Mouse (Mus musculus) heart, embryonic 16.5 days (tissue): ENCODE data around the gene Thada. TPM values are rescaled to one million over a fixed set of nuclear protein-coding genes. Genes with fewer than 3 reads are reported as not detected.
"Not testable (repeated sequence)": the region's sequence is repeated elsewhere in the genome, so short reads cannot be mapped to it uniquely, and the experiment has no call there.

Experiments
- ATAC-seq: fragments of 200-750 bp; cut with Nextera tagmentation; replicated peaks from 2 replicates; pipeline ENCODE4 v1.8.0; 2017; ENCODE audit warnings: moderate number of reproducible peaks; ENCODE audit not compliant: insufficient read depth, low FRiP score; ENCODE audit errors: extremely low read depth
- H3K27ac ChIP-seq: fragments of 300-500 bp; sonication (generic); 2 replicates; pipeline ENCODE4 v1.5.1; 2014; ENCODE audit warnings: mild to moderate bottlenecking, low read length, control low read depth, moderate library complexity
- H3K27me3 ChIP-seq: fragments of 300-500 bp; sonication (generic); 2 replicates; pipeline ENCODE4 v1.6.1; 2014; ENCODE audit warnings: low read length, mixed read lengths; ENCODE audit not compliant: control insufficient read depth, insufficient read depth
- H3K36me3 ChIP-seq: fragments of 300-500 bp; sonication (generic); 2 replicates; pipeline ENCODE4 v1.6.1; 2014; ENCODE audit not compliant: control insufficient read depth, insufficient read depth
- H3K4me1 ChIP-seq: fragments of 300-500 bp; sonication (generic); 2 replicates; pipeline ENCODE4 v1.6.1; 2014; ENCODE audit warnings: low read length, mixed read lengths; ENCODE audit not compliant: control insufficient read depth, insufficient read depth
- H3K4me2 ChIP-seq: fragments of 300-500 bp; sonication (generic); 2 replicates; pipeline ENCODE4 v1.6.1; 2014; ENCODE audit warnings: low read depth, mild to moderate bottlenecking, control low read depth, low read length
- H3K4me3 ChIP-seq: fragments of 300-500 bp; sonication (generic); 2 replicates; pipeline ENCODE4 v1.5.1; 2014; ENCODE audit warnings: mild to moderate bottlenecking, control low read depth, low read length
- H3K9ac ChIP-seq: fragments of 300-500 bp; sonication (generic); 2 replicates; pipeline ENCODE4 v1.6.1; 2014; ENCODE audit warnings: low read length, control low read depth
- H3K9me3 ChIP-seq: fragments of 300-500 bp; sonication (generic); replicated peaks from 2 replicates; pipeline ENCODE4 v1.6.1; 2016; ENCODE audit warnings: low read length; ENCODE audit not compliant: control insufficient read depth
- WGBS: fragments of 180-500 bp; shearing (Covaris S2); extraction: QIAGEN DNeasy Blood & Tissue Kit; methylation state at CpG from one replicate; pipeline ENCODE4 v1.1.7; 2014; 5-methylcytosine and 5-hydroxymethylcytosine counted together
- polyA plus RNA-seq: library from polyadenylated mRNA; unstranded; fragments of >200 nt; fragmentation: Nextera tagmentation; extraction: Ambion mirVana; gene quantifications from 2 replicates; pipeline ENCODE4 v1.2.1, GENCODE M21; 2015

The Thada gene
- polyA plus RNA-seq, 1 experiment from 2014 or later = 4.8 TPM

- H3K4me2 ChIP-seq = no peak overlapping the region
- no peak overlapping the region for H3K9ac ChIP-seq
- H3K9me3 ChIP-seq = no peaks in the 10 kb centered on the region
- peaks cover 12% of the 10 kb centered on the region for H3K36me3 ChIP-seq
- H3K27ac ChIP-seq = no peak overlapping the region
- H3K27me3 ChIP-seq = no peaks in the 10 kb centered on the region
- no peak overlapping the region for H3K4me3 ChIP-seq
- ATAC-seq = no peak
- WGBS = 92% methylated on average over 2 of the region's 2 CpGs
- H3K4me1 ChIP-seq = peaks cover 10% of the 10 kb centered on the region
Observed at GRCm38 (mm10) chr17:84233758-84234157, 232.2 kb downstream of the Thada start.

DNA sequence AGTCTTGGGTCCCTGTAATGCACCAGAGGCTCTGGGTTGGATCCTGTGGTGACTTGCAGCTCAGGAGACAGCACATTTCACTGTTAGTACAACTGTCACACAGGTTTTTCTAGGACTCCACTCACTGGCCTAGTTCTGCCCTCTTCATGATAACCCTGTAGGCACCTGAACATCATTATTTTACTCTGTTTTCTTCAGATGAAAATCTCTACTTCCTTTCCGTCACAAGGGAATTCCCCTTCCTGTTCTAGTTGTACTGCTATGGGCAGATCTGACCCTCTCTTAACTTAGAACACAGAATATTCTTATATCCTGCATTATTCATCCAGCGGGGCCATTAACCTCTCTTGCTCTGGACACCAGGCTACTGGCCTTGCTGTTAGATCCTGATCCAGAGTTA lies 234.6 kb downstream of the Thada start:
- ATAC-seq = no peak

DNA sequence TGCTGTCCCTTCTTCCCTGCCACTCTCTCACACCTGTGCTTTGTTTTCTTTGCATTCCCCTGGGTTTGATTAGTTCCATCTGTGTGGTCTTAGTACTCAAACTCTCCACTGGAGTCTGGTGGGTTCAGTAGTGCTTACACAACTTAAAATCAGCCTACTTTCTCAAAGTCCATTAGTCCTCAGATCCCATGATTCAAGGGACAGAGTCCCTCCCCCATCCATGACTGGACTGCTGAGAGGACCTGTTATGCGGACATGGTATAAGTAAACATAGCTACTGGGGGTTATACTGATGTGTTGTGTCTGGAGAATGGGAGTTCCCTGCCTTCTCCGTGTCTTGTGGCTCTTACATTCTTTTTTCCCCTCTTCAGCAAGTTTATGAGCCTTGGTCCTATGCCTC lies 237.8 kb downstream of the Thada start:
- no peak for ATAC-seq
- Histone ChIP-seq H3K9me3 (no peaks in the 10 kb centered on the region), H3K9ac (no peak overlapping the region), H3K36me3 (peaks cover 15% of the 10 kb centered on the region), H3K27ac (no peak overlapping the region), H3K4me3 (no peak overlapping the region), H3K27me3 (no peaks in the 10 kb centered on the region), H3K4me1 (peaks cover 10% of the 10 kb centered on the region), H3K4me2 (no peak overlapping the region)
- WGBS = 87% methylated on average over 2 of the region's 2 CpGs

More for the DNA sequence above, 234.6 kb downstream of the Thada start:
- H3K9me3 ChIP-seq = no peaks in the 10 kb centered on the region
- WGBS = 82% methylated on average over 2 of the region's 2 CpGs
- H3K4me2 ChIP-seq = no peak overlapping the region
- H3K36me3 ChIP-seq = peaks cover 15% of the 10 kb centered on the region
- no peak overlapping the region for H3K9ac ChIP-seq
- peaks cover 7% of the 10 kb centered on the region for H3K4me1 ChIP-seq
- H3K27ac ChIP-seq = no peak overlapping the region
- no peak overlapping the region for H3K4me3 ChIP-seq
- H3K27me3 ChIP-seq = no peaks in the 10 kb centered on the region

DNA sequence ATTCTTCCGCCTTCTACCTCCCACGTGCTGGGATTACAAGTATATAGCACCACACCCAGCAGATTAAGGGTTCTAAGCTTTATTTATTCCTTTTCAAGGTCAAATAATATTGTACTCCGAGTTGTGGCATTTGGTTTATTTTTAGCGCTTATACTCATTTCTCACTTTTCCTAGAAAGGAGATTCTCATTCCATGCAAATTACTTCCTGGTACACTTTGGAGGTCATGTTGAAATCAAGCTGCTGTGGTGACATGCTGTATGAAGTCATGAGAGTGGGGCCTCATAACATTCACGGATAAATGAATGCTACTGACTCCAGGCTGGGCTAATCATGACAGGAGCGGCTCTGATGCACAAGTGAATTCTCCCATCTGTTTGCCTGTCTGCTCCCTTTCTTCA lies 239.3 kb downstream of the Thada start:
- peaks cover 10% of the 10 kb centered on the region for H3K4me1 ChIP-seq
- WGBS = 57% methylated on average over 6 of the region's 6 CpGs
- ATAC-seq = no peak

DNA sequence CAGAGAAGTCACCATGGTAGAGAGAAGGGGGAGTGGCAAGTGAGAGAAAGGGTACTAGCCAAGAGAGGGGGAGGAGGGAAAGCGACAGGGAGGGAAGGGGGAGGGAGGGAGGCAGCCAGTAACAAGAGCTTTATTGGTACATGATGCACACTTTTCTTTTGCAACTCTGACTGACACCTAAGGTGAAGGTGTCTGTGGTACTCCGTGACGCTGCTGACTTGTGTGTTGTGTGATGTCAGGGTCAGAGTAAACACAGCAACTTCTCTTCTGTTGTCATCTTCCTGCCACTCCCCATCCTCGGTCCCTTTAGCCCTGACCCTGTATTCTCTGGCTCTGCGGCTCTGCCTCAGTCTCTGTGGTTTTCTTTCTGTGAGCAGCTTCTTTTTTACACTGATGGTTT lies 239.8 kb downstream of the Thada start:
- Histone ChIP-seq H3K4me3 (no peak overlapping the region), H3K27me3 (no peaks in the 10 kb centered on the region), H3K4me2 (no peak overlapping the region), H3K4me1 (peaks cover 10% of the 10 kb centered on the region), H3K27ac (no peak overlapping the region), H3K9ac (no peak overlapping the region), H3K9me3 (no peaks in the 10 kb centered on the region), H3K36me3 (peaks cover 15% of the 10 kb centered on the region)
- 73% methylated on average over 5 of the region's 5 CpGs for WGBS
- ATAC-seq = no peak

More for the DNA sequence above, 239.3 kb downstream of the Thada start:
- H3K27me3 ChIP-seq = no peaks in the 10 kb centered on the region
- no peaks in the 10 kb centered on the region for H3K9me3 ChIP-seq
- peaks cover 15% of the 10 kb centered on the region for H3K36me3 ChIP-seq
- no peak overlapping the region for H3K9ac ChIP-seq
- no peak overlapping the region for H3K4me3 ChIP-seq
- no peak overlapping the region for H3K4me2 ChIP-seq
- no peak overlapping the region for H3K27ac ChIP-seq

DNA sequence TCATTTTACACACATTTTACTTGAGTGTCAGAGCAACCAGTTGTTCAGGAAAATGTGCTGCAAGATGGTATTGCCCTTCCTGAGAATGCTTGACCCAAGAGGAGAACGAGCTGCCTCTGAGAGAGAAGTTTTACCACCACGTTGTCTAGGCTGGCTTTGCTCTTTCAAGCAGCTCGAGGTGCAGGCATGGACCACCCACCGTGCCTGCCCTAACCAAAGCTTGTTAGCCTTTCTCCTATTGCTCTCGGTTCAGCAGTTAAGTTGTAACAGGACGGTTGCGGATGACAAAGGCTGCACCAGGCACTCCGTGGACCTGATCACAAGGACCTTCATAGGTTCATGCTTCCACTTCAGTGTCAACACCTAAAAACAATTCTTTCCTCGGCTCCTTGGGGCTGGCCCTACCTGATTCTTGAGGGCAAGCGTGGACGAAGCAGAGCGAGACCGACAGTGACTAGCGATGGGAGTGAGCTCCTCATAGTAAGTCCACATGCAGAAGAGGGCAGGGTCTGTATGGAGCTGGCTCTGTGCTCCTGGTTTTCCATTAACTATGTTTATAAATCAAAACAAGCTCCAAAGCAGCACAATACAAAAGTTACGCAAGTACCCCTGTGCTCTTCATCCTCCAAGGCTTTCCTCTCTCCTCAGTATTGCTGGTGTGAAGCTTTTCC lies 241.7 kb downstream of the Thada start:
- Histone ChIP-seq H3K4me1 (peaks cover 10% of the 10 kb centered on the region), H3K9me3 (0 out of 2 replicates have a peak, but pooled peaks cover 2% of the 10 kb centered on the region), H3K27me3 (no peaks in the 10 kb centered on the region), H3K4me2 (no peak overlapping the region), H3K9ac (no peak overlapping the region), H3K4me3 (no peak overlapping the region), H3K27ac (no peak overlapping the region), H3K36me3 (peaks cover 18% of the 10 kb centered on the region)
- ATAC-seq = no peak
- 77% methylated on average over 15 of the region's 15 CpGs for WGBS

DNA sequence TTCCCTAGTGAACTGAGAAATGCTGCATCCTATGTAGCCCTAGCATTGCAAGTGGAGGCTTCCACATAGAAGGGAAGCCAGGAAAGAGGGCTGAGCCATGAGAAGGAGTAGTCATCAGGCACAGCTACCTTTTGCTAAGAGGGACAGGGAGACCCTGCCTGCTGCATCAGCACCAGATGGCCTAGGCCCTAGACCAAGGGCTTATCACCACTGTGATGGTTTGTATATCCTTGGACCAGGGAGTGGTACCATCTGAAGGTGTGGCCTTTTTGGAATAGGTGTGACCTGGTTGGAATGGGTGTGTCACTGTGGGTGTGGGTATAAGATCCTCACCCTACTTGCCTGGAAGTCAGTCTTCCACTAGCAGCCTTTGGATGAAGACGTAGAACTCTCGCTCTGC lies 247.2 kb downstream of the Thada start:
- H3K36me3 ChIP-seq = peaks cover 11% of the 10 kb centered on the region; the same call in 1 of the 2 replicates

GRCm38 (mm10) chr17:84217696-84218095 lies 248.3 kb downstream of the Thada start:
- no peak overlapping the region for H3K27ac ChIP-seq

More for the DNA sequence above, 247.2 kb downstream of the Thada start:
- not testable (repeated sequence) for ATAC-seq, H3K4me1 ChIP-seq, H3K9ac ChIP-seq, H3K27me3 ChIP-seq, H3K4me3 ChIP-seq, H3K27ac ChIP-seq, H3K9me3 ChIP-seq, H3K4me2 ChIP-seq
- WGBS = 97% methylated on average over 2 of the region's 2 CpGs

GRCm38 (mm10) chr17:84215264-84215960 lies 250.6 kb downstream of the Thada start:
- ATAC-seq = no peak
- Histone ChIP-seq H3K27ac (no peak overlapping the region), H3K4me2 (no peak overlapping the region), H3K36me3 (peaks cover 7% of the 10 kb centered on the region; the same call in 1 of the 2 replicates), H3K4me1 (peaks cover 5% of the 10 kb centered on the region; the same call in 1 of the 2 replicates), H3K9me3 (no peaks in the 10 kb centered on the region), H3K27me3 (no peaks in the 10 kb centered on the region), H3K9ac (no peak overlapping the region), H3K4me3 (no peak overlapping the region)
- 86% methylated on average over 6 of the region's 6 CpGs for WGBS

More at GRCm38 (mm10) chr17:84217696-84218095, 248.3 kb downstream of the Thada start:
- Histone ChIP-seq H3K9ac (no peak overlapping the region), H3K4me1 (peaks cover 5% of the 10 kb centered on the region; the same call in 1 of the 2 replicates), H3K4me2 (no peak overlapping the region), H3K36me3 (peaks cover 11% of the 10 kb centered on the region; the same call in 1 of the 2 replicates), H3K27me3 (no peaks in the 10 kb centered on the region), H3K4me3 (no peak overlapping the region), H3K9me3 (0 out of 2 replicates have a peak, but pooled peaks cover 2% of the 10 kb centered on the region)
- 48% methylated on average over 3 of the region's 3 CpGs for WGBS
- no peak for ATAC-seq
